Mouse (Mus musculus) hindbrain, embryonic 16.5 days (tissue): Measurements from ENCODE around the gene Ssxb2. TPM values are rescaled to one million over a fixed set of nuclear protein-coding genes. Genes with fewer than 3 reads are reported as not detected.
"Not testable (repeated sequence)": the region's sequence is repeated elsewhere in the genome, so short reads cannot be mapped to it uniquely, and the experiment has no call there.

Experiments
- ATAC-seq: fragments of 200-750 bp; cut with Nextera tagmentation; 2 replicates; pipeline ENCODE4 v1.8.0; 2017; ENCODE audit warnings: moderate TSS enrichment, moderate library complexity
- H3K27ac ChIP-seq: fragments of 300-500 bp; sonication (generic); 2 replicates; pipeline ENCODE4 v1.5.1; 2014; ENCODE audit warnings: low read depth, mild to moderate bottlenecking, control low read depth, low read length, moderate library complexity
- H3K27me3 ChIP-seq: fragments of 300-500 bp; sonication (generic); replicated peaks from 2 replicates; pipeline ENCODE4 v1.6.1; 2014; ENCODE audit warnings: low read length; ENCODE audit not compliant: control insufficient read depth, insufficient read depth
- H3K36me3 ChIP-seq: fragments of 300-500 bp; sonication (generic); 2 replicates; pipeline ENCODE4 v1.6.1; 2014; ENCODE audit warnings: mild to moderate bottlenecking, low read length, moderate library complexity, mixed read lengths; ENCODE audit not compliant: control insufficient read depth, insufficient read depth
- H3K4me1 ChIP-seq: fragments of 300-500 bp; sonication (generic); 2 replicates; pipeline ENCODE4 v1.6.1; 2014; ENCODE audit warnings: low read depth, low read length; ENCODE audit not compliant: control insufficient read depth, insufficient read depth
- H3K4me2 ChIP-seq: fragments of 300-500 bp; sonication (generic); 2 replicates; pipeline ENCODE4 v1.6.1; 2014; ENCODE audit warnings: mild to moderate bottlenecking, low read length, control low read depth, moderate library complexity
- H3K4me3 ChIP-seq: fragments of 300-500 bp; sonication (generic); 2 replicates; pipeline ENCODE4 v1.5.1; 2014; ENCODE audit warnings: mild to moderate bottlenecking, low read length, control low read depth, moderate library complexity
- H3K9ac ChIP-seq: fragments of 300-500 bp; sonication (generic); 2 replicates; pipeline ENCODE4 v1.6.1; 2014; ENCODE audit warnings: low read depth, mild to moderate bottlenecking, control low read depth, low read length, moderate library complexity
- H3K9me3 ChIP-seq: fragments of 300-500 bp; sonication (generic); 2 replicates; pipeline ENCODE4 v1.6.1; 2014; ENCODE audit warnings: mild to moderate bottlenecking, low read length, moderate library complexity; ENCODE audit not compliant: control insufficient read depth
- WGBS: fragments of 180-500 bp; shearing (Covaris S2); extraction: QIAGEN DNeasy Blood & Tissue Kit; methylation state at CpG from one replicate; pipeline ENCODE4 v1.1.7; 2014; 5-methylcytosine and 5-hydroxymethylcytosine counted together
- polyA plus RNA-seq: library from polyadenylated mRNA; unstranded; fragments of >200 nt; fragmentation: Nextera tagmentation; extraction: Ambion mirVana; gene quantifications from 2 replicates; pipeline ENCODE4 v1.2.1, GENCODE M21; 2015

Ssxb2 gene
- not detected in 2 replicates for polyA plus RNA-seq

DNA sequence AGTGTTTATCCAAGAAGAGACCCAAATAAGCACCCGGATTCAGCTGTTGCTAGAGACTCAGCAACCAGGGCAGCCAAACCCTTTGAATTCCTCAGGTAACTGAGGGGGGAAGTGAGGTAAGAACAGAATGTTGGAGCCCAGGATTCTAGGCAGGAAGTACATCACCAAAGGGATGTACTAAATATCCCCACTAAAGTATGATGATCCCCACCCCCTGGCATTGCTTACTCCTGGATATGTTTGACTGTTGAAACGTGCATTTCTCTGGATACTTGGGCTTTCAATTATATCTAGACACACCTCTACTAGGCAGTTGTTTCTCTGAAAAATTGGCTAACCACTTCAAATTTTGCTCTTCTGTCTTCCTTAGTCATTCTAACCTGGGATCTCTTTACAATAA is at the start of gene Ssxb2:
TSS of gene Ssxb2 (minus strand) at position 101 of the 400 bp plus-strand sequence.
- not testable (repeated sequence) for H3K9me3 ChIP-seq, H3K27me3 ChIP-seq, H3K4me3 ChIP-seq, H3K9ac ChIP-seq, H3K4me2 ChIP-seq, ATAC-seq, H3K4me1 ChIP-seq, H3K27ac ChIP-seq, H3K36me3 ChIP-seq
- WGBS, result 75% methylated on average over 2 of the region's 2 CpGs

DNA sequence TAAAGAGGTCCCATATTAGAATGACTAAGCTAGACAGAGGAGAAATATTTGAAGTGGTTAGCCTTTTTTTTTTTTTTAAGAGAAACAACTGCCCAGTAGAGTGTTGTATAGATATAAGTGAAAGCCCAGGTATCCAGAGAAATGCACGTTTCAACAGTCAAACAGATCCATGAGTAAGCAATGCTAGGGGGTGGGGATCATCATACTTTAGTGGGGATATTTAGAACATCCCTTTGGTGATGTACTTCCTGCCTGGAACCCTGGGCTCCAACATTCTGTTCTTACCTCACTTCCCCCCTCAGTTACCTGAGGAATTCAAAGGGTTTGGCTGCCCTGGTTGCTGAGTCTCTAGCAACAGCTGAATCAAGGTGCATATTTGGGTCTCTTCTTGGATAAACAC is 48.5 kb downstream of the Ssxb2 start, which contains the start of gene Ssxb1:
TSS of gene Ssxb1 (plus strand) at position 301 of the 400 bp plus-strand sequence.
- not testable (repeated sequence) for H3K4me2 ChIP-seq, H3K4me1 ChIP-seq, ATAC-seq, H3K27ac ChIP-seq, H3K27me3 ChIP-seq, H3K36me3 ChIP-seq, H3K4me3 ChIP-seq, H3K9ac ChIP-seq, H3K9me3 ChIP-seq
- WGBS, result 17% methylated on average over 1 of the region's 1 CpGs

Other genes with a start within 250 kb of the Ssxb2 start
- 49.9 and 52.8 TPM in 2 replicates for gene Ftsj1, start 209.3 kb downstream of the Ssxb2 start, polyA plus RNA-seq
- 34.6 and 43.0 TPM in 2 replicates for gene Slc38a5, start 190.6 kb downstream of the Ssxb2 start, polyA plus RNA-seq
- gene Ssxb10, start 134.3 kb downstream of the Ssxb2 start, polyA plus RNA-seq, result not detected in 2 replicates
- gene Ssxb9, start 94.7 kb downstream of the Ssxb2 start, polyA plus RNA-seq, result not detected in 2 replicates
- gene Ssxb1, start 48.4 kb downstream of the Ssxb2 start, polyA plus RNA-seq, result not detected in 2 replicates
- not detected in 2 replicates for gene Gm14459, start 63.2 kb upstream of the Ssxb2 start, polyA plus RNA-seq
- gene Ssxb6, start 86.5 kb upstream of the Ssxb2 start, polyA plus RNA-seq, result not detected in 2 replicates
- not detected in 2 replicates for gene Ssxb3, start 130.1 kb upstream of the Ssxb2 start, polyA plus RNA-seq
- gene Ssxb8, start 229.1 kb upstream of the Ssxb2 start, polyA plus RNA-seq, result not detected in 2 replicates